ENCODE assay signal across 9 mouse cellular contexts in genomic region chr1:34896898-34897297, GRCm38 (mm10). TPM values are rescaled to one million over a fixed set of nuclear protein-coding genes. Genes with fewer than 3 reads are reported as not detected.
DNase-seq lines count a peak whose midpoint lies in the region; ATAC-seq and TF ChIP-seq lines count a peak whose summit lies in the region.
"Had no signal": no experiment of that assay in that cellular context is flagged by ENCODE, and none has a peak within 500 bp of the region (broad histone marks: within the 10 kb centered on the region; RNA-seq: fewer than 3 reads in every experiment).

No protein-coding gene starts in this region.

- no peaks in the 10 kb centered on the region for H3K36me3 ChIP-seq in neural tube, embryonic 15.5 days
- no peaks in the 10 kb centered on the region for H3K36me3 ChIP-seq in heart, embryonic 10.5 days

- H3K4me2 ChIP-seq in neural tube, embryonic 15.5 days: no peak overlapping the region

- 65% methylated on average over 4 of the region's 4 CpGs for WGBS in neural tube, embryonic 15.5 days
- WGBS in heart, embryonic 10.5 days: 42% methylated on average over 4 of the region's 4 CpGs

- peak; percentile 76 for TF ChIP-seq CTCF in left cerebral cortex, adult 2 months (IDR thresholded peaks at IDR 0.05)

- no peaks in the 10 kb centered on the region for H3K4me1 ChIP-seq in neural tube, embryonic 15.5 days
- peaks cover 11% of the 10 kb centered on the region for H3K4me1 ChIP-seq in heart, embryonic 10.5 days

- H3K9me3 ChIP-seq in neural tube, embryonic 15.5 days (replicated peaks): no peaks in the 10 kb centered on the region
- no peaks in the 10 kb centered on the region for H3K9me3 ChIP-seq in heart, embryonic 10.5 days
- H3K9me3 ChIP-seq: megakaryocyte, embryonic 14.5 days had no signal

- no peak for ATAC-seq in neural tube, embryonic 15.5 days (ENCODE audit: low FRiP score)
- 0 out of 2 replicates have a peak, but pooled peaks have one; percentile 28 for ATAC-seq in neutrophil, adult 5-6 weeks (ENCODE audit: extremely low read depth, insufficient number of reproducible peaks, low FRiP score, poor library complexity, severe bottlenecking)

- no peak overlapping the region for H3K27ac ChIP-seq in neural tube, embryonic 15.5 days (replicated peaks)
- no peak overlapping the region for H3K27ac ChIP-seq in heart, embryonic 10.5 days
- H3K27ac ChIP-seq in left cerebral cortex, adult 2 months: no peak overlapping the region

- H3K27me3 ChIP-seq in neural tube, embryonic 15.5 days (replicated peaks): no peaks in the 10 kb centered on the region
- H3K27me3 ChIP-seq in heart, embryonic 10.5 days (ENCODE audit: insufficient read depth, poor library complexity, severe bottlenecking): no peaks in the 10 kb centered on the region

- H3K4me3 ChIP-seq in neural tube, embryonic 15.5 days (replicated peaks): no peak overlapping the region
- no peak overlapping the region for H3K4me3 ChIP-seq in heart, embryonic 10.5 days
- no peak overlapping the region for H3K4me3 ChIP-seq in left cerebral cortex, adult 2 months
- H3K4me3 ChIP-seq: megakaryocyte, embryonic 14.5 days had no signal

- H3K9ac ChIP-seq in neural tube, embryonic 15.5 days (replicated peaks): no peak overlapping the region

- intact Hi-C loops in left cerebral cortex, adult 2 months (cut with DNase I): loop anchor here (5.0 to 10.0 kb wide), 4 partner anchors 252 to 1378 kb away; partner anchors contain the start of gene Neurl3

- DNase-seq in neural tube, embryonic 10.5 days (ENCODE audit: extremely low spot score, low spot score): peak; percentile 25
- peak; percentile 43 for DNase-seq in NIH3T3 (ENCODE audit: low read depth)
- DNase-seq in cerebellum, adult 11-12 months: peak; percentile 19
- DNase-seq in heart, embryonic 10.5 days (ENCODE audit: low spot score): peak; percentile 74
- DNase-seq in left cerebral cortex, adult 2 months (ENCODE audit: extremely low spot score in 1 of 2, low spot score in 2 of 2): peak; percentile 43 to 49
- DNase-seq in ovary, postnatal 10 days (ENCODE audit: low spot score): no peak

RNA-seq across cellular contexts. Expression of gene Plekhb2, which starts 47.1 kb away (rescaled TPM):
- polyA plus RNA-seq in neural tube, embryonic 15.5 days (2015; fragmentation: Nextera tagmentation; extraction: Ambion mirVana): 81.7 and 84.0 TPM in 2 replicates
- polyA plus RNA-seq in heart, embryonic 10.5 days (2016; fragmentation: Nextera tagmentation; extraction: Ambion mirVana): 37.8 and 65.1 TPM in 2 replicates
- 100 to 1,000 TPM; 255 to 290 TPM for total RNA-seq in left cerebral cortex, adult 2 months (2021)
- total RNA-seq in neutrophil, adult 5-6 weeks (2017): 27.1 and 28.2 TPM in 2 replicates

RNA-seq across cellular contexts. Expression of gene Fam168b, which starts 54.0 kb away (rescaled TPM):
- polyA plus RNA-seq in neural tube, embryonic 15.5 days (2015; fragmentation: Nextera tagmentation; extraction: Ambion mirVana): 107 and 119 TPM in 2 replicates
- polyA plus RNA-seq in heart, embryonic 10.5 days (2016; fragmentation: Nextera tagmentation; extraction: Ambion mirVana): 66.7 and 73.6 TPM in 2 replicates
- total RNA-seq in left cerebral cortex, adult 2 months (2021): 100 to 1,000 TPM; 233 to 241 TPM
- total RNA-seq in neutrophil, adult 5-6 weeks (2017): 137 and 149 TPM in 2 replicates
